Mouse (Mus musculus) layer of hippocampus, postnatal 14 days (tissue): Measurements from ENCODE around the gene Grhl1. TPM values are rescaled to one million over a fixed set of nuclear protein-coding genes. Genes with fewer than 3 reads are reported as not detected.
"Not testable (repeated sequence)": the region's sequence is repeated elsewhere in the genome, so short reads cannot be mapped to it uniquely, and the experiment has no call there.

Experiments used
- DNase-seq, 2 experiments: peaks; one replicate each; pipeline ENCODE4 v3.0.0; 2021 to 2022; ENCODE audit warnings: low spot score in 2 of 2, mixed read lengths in 1 of 2
- long read RNA-seq, 2 experiments: library from polyadenylated mRNA; stranded (forward); transcript quantifications; one replicate each; pipeline ENCODE4 v2.0.0; 2021
- total RNA-seq, 2 experiments: library from RNA; stranded (reverse); gene quantifications; 2 replicates each; pipeline ENCODE4 v1.2.3; 2021

Grhl1 gene
- 10 to 100 TPM; 20.4 to 20.6 TPM for total RNA-seq
- long read RNA-seq, experiment 1, partial matches to known transcripts: 14 of 17 reads
- long read RNA-seq, experiment 1, other reads (novel, unspliced or antisense): 3 of 17 reads
- long read RNA-seq, experiment 2, partial matches to known transcripts: 19 of 27 reads
- long read RNA-seq, experiment 2, other reads (novel, unspliced or antisense): 8 of 27 reads

GRCm38 (mm10) chr12:24571523-24572392 lies at the start of gene Grhl1:
TSS of gene Grhl1 (plus strand) at chr12:24572283.
- DNase-seq: peak; percentile 86 to 94

DNA sequence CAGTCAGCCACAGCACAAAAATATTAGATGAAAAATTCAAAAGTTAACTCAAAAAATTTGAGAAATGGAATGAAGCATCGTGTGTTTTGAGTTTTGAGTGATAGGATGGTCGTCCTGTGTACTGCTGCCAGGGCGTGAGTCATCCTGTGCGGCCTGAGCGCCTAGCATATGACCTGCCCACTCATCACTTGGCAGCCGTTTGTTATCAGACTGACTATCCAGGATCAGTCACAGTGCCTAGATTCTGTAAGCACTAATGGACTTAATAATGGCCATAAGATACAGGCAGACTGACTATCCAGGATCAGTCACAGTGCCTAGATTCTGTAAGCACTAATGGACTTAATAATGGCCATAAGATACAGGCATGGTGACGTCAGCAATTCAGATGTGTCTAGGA lies 47.0 kb upstream of the Grhl1 start:
- not testable (repeated sequence) for DNase-seq

- DNase-seq: no peak
Observed at GRCm38 (mm10) chr12:24536390-24536789, 35.7 kb upstream of the Grhl1 start.

DNA sequence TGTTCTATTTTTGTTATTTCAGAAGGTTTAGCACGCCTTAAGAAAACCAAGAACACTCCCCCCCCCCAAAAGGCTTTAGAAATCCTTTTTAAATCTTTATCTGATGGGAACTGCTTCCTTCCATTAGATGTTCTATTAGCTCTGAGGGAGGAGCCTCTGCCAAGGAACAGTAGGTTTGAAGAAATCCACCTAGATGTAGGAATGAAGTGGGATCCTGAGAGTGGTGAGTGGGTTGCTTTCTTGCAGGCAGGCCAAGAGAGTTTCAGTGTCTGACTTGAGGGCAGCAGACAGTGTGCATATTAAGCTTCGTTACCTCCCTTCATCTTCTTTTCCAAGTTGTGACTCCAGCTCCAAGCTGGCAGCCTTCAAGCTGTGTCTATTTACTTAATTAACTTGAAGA lies 34.9 kb upstream of the Grhl1 start:
- DNase-seq: no peak

- DNase-seq: peak; percentile 13 to 62
Observed at GRCm38 (mm10) chr12:24537965-24538364, 34.1 kb upstream of the Grhl1 start.

GRCm38 (mm10) chr12:24541426-24542154 lies 30.5 kb upstream of the Grhl1 start:
- no peak for DNase-seq

DNA sequence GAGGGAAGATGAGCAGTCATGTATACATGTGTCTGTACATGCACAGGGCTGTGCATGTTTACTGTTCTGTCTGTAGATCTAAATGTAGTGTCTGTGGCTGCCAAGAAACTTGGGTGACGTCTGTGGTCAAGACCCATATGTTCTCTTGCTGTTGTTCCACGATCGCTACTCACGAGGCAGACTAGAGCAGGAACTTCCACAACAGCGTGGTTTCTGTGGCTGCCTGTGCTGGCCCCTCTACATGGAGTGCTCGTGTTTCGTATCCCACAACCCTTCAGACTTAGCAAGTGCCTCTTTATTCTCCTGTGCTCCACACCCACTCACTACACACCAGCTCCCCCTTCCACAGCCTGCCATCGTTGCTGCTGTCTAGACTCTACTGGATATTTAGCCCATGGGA lies 24.4 kb upstream of the Grhl1 start:
- DNase-seq: no peak

- DNase-seq: no peak
Observed at GRCm38 (mm10) chr12:24548885-24549284, 23.2 kb upstream of the Grhl1 start.

- no peak for DNase-seq
Observed at GRCm38 (mm10) chr12:24552531-24552930, 19.6 kb upstream of the Grhl1 start.

- no peak for DNase-seq
Observed at GRCm38 (mm10) chr12:24555976-24556375, 16.1 kb upstream of the Grhl1 start.

GRCm38 (mm10) chr12:24563395-24563960 lies 8.6 kb upstream of the Grhl1 start:
- DNase-seq: no peak

GRCm38 (mm10) chr12:24565311-24565710 lies 6.8 kb upstream of the Grhl1 start:
- no peak for DNase-seq

GRCm38 (mm10) chr12:24567606-24568005 lies 4.5 kb upstream of the Grhl1 start:
- DNase-seq: no peak

GRCm38 (mm10) chr12:24572421-24573274 lies 565 bp downstream of the Grhl1 start:
- no peak for DNase-seq

GRCm38 (mm10) chr12:24573275-24573580 lies 1.1 kb downstream of the Grhl1 start:
- DNase-seq: no peak

GRCm38 (mm10) chr12:24574870-24575269 lies 2.8 kb downstream of the Grhl1 start:
- no peak for DNase-seq

DNA sequence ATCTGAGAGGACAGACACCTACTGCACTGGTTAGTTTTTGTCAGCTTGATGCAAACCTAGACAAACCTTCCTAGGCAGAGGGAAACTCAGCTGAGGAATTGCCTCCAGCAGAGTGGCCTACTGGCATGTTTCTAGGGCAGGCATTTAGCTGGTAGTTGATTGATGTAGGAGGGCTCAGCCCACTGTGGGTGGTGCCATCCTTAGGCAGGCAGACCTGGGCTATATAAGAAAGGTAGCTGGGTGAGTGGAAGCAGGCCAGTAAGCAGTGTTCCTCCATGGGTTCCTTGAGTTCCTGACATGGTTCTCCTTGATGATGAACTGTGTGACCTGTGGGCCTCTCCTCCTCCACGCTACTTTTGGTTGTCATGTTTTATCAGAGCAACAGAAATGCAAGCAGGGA lies 8.4 kb downstream of the Grhl1 start:
- DNase-seq: no peak

- DNase-seq: peak; percentile 51 to 79
Observed at GRCm38 (mm10) chr12:24580996-24581683, 9.1 kb downstream of the Grhl1 start.

DNA sequence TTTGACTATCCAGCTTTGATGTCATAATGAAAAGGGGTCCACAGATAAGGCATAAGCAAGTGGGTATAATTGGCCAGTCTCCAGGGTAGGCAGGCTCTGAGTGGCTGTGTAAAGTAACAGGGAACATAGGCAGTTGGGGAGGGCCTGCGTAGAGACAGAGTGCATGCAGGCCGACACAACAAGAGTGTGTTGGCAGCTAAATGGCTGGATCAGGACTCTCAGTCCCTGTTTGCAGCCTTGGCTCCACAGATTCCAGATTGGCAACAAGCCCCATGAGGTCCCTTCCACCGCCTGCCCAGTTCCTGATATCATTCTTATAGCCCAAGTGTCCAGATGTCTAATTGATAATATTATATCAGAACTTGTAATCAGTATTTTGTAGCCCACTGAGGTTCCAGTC lies 11.6 kb downstream of the Grhl1 start:
- DNase-seq: no peak

- DNase-seq: peak; percentile 52 to 79
Observed at GRCm38 (mm10) chr12:24584835-24585234, 12.8 kb downstream of the Grhl1 start.
